Mouse (Mus musculus) liver, postnatal 0 days (tissue): Measurements from ENCODE around the gene Jarid2.

Experiments
- CTCF ChIP-seq: sonication (generic); IDR thresholded peaks from 2 replicates; pipeline ENCODE4 v1.5.1; 2016; ENCODE audit warnings: antibody characterized with exemption, low read depth
- EP300 ChIP-seq: IDR thresholded peaks from 2 replicates; pipeline ENCODE4 v1.6.1; 2016; ENCODE audit warnings: antibody characterized with exemption, low read depth, mild to moderate bottlenecking

DNA sequence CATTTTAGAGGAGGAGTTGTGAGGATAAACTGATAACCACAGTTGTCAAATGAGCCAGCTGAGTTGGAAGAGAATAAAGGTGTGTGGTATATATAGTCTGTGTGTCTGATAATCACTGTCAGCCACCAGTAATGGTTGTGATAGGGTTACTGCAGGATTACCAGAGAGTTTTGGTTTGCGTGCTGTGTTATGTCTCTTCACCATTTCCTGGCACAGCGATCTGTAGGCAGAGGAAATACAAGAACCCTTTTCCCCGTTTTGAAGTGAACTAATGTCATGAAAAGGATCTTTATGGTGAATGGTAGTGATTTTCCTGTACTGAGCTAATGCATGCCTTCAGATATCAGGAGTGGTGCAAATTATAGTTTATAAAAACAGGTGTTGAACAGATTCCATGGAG, 122.8 kb downstream of the Jarid2 start:
- TF ChIP-seq CTCF (no peak), EP300 (no peak)
